Mouse (Mus musculus) forebrain, postnatal 0 days (tissue): ENCODE measurements around the gene C5ar2. TPM values are rescaled to one million over a fixed set of nuclear protein-coding genes. Genes with fewer than 3 reads are reported as not detected.
"Not testable (repeated sequence)": the region's sequence is repeated elsewhere in the genome, so short reads cannot be mapped to it uniquely, and the experiment has no call there.

Experiments used
- ATAC-seq: fragments of 200-750 bp; cut with Nextera tagmentation; 2 replicates; pipeline ENCODE4 v1.8.0; 2017; ENCODE audit warnings: mild to moderate bottlenecking, moderate library complexity
- DNase-seq: peaks from one replicate; pipeline ENCODE4 v3.0.0-alpha.2; 2015
- H3K27ac ChIP-seq: fragments of 300-500 bp; sonication (generic); 2 replicates; pipeline ENCODE4 v1.5.1; 2014; ENCODE audit warnings: low read depth, mild to moderate bottlenecking, antibody characterized with exemption, low read length, moderate library complexity, mixed read lengths
- H3K27me3 ChIP-seq: fragments of 300-500 bp; sonication (generic); 2 replicates; pipeline ENCODE4 v1.6.1; 2014; ENCODE audit warnings: mild to moderate bottlenecking, low read length, mixed read lengths; ENCODE audit not compliant: insufficient read depth
- H3K36me3 ChIP-seq: fragments of 300-500 bp; sonication (generic); 2 replicates; pipeline ENCODE4 v1.6.1; 2014; ENCODE audit warnings: mild to moderate bottlenecking, moderate library complexity; ENCODE audit not compliant: insufficient read depth
- H3K4me1 ChIP-seq: fragments of 300-500 bp; sonication (generic); 2 replicates; pipeline ENCODE4 v1.6.1; 2014; ENCODE audit warnings: antibody characterized with exemption; ENCODE audit not compliant: insufficient read depth
- H3K4me2 ChIP-seq: fragments of 300-500 bp; sonication (generic); 2 replicates; pipeline ENCODE4 v1.6.1; 2014; ENCODE audit warnings: low read depth, mild to moderate bottlenecking, moderate library complexity
- H3K4me3 ChIP-seq: fragments of 300-500 bp; sonication (generic); 2 replicates; pipeline ENCODE4 v1.5.1; 2014; ENCODE audit warnings: low read depth, low read length, mixed read lengths
- H3K9ac ChIP-seq: fragments of 300-500 bp; sonication (generic); 2 replicates; pipeline ENCODE4 v1.6.1; 2014; ENCODE audit warnings: mild to moderate bottlenecking
- H3K9me3 ChIP-seq: fragments of 300-500 bp; sonication (generic); 2 replicates; pipeline ENCODE4 v1.6.1; 2016; ENCODE audit warnings: low read length
- CTCF ChIP-seq: sonication (generic); IDR thresholded peaks from 2 replicates; pipeline ENCODE4 v1.5.1; 2016; ENCODE audit warnings: antibody characterized with exemption, control low read depth, low read depth
- WGBS: fragments of 180-500 bp; shearing (Covaris S2); extraction: QIAGEN DNeasy Blood & Tissue Kit; methylation state at CpG from one replicate; pipeline ENCODE4 v1.1.7; 2014; 5-methylcytosine and 5-hydroxymethylcytosine counted together
- polyA plus RNA-seq: library from polyadenylated mRNA; unstranded; fragments of >200 nt; fragmentation: Nextera tagmentation; extraction: Ambion mirVana; gene quantifications from 2 replicates; pipeline ENCODE4 v1.2.1, GENCODE M21; 2015
- total RNA-seq: library from RNA; depleted of rRNA; stranded (reverse); fragments of >200 nt; gene quantifications from 2 replicates; pipeline ENCODE4 v1.2.3, GENCODE M21; 2014

C5ar2 gene
- total and polyA plus RNA-seq, 2 experiments from 2014 or later = 0.14 to 0.17 TPM

- no peak for TF ChIP-seq CTCF
- Histone ChIP-seq H3K4me3 (no peak overlapping the region), H3K9me3 (no peaks in the 10 kb centered on the region), H3K4me1 (no peaks in the 10 kb centered on the region), H3K27ac (no peak overlapping the region), H3K9ac (no peak overlapping the region), H3K36me3 (no peaks in the 10 kb centered on the region), H3K27me3 (no peaks in the 10 kb centered on the region), H3K4me2 (no peak overlapping the region)
- WGBS = 92% methylated on average over 11 of the region's 11 CpGs
- no peak for DNase-seq
- ATAC-seq = no peak
Observed at GRCm38 (mm10) chr7:16257830-16258229, 13.9 kb upstream of the C5ar2 start.

GRCm38 (mm10) chr7:16255963-16256362, 12.0 kb upstream of the C5ar2 start:
- not testable (repeated sequence) for H3K36me3 ChIP-seq, H3K27ac ChIP-seq, H3K4me3 ChIP-seq, H3K27me3 ChIP-seq, H3K4me1 ChIP-seq, H3K9me3 ChIP-seq, DNase-seq, H3K9ac ChIP-seq, H3K4me2 ChIP-seq, ATAC-seq
- WGBS = 85% methylated on average over 4 of the region's 4 CpGs

GRCm38 (mm10) chr7:16254195-16254594, 10.2 kb upstream of the C5ar2 start:
- TF ChIP-seq CTCF = no peak
- no peaks in the 10 kb centered on the region for H3K27me3 ChIP-seq
- no peak overlapping the region for H3K4me3 ChIP-seq
- WGBS = 77% methylated on average over 4 of the region's 4 CpGs
- H3K27ac ChIP-seq = no peak overlapping the region
- H3K9me3 ChIP-seq = no peaks in the 10 kb centered on the region
- DNase-seq (no peak), ATAC-seq (no peak)
- no peak overlapping the region for H3K9ac ChIP-seq
- no peaks in the 10 kb centered on the region for H3K4me1 ChIP-seq
- H3K4me2 ChIP-seq = no peak overlapping the region
- H3K36me3 ChIP-seq = no peaks in the 10 kb centered on the region

GRCm38 (mm10) chr7:16250687-16251086, 6.7 kb upstream of the C5ar2 start:
- DNase-seq = no peak

GRCm38 (mm10) chr7:16245958-16246357, 2.0 kb upstream of the C5ar2 start:
- H3K36me3 ChIP-seq = no peaks in the 10 kb centered on the region
- no peak for DNase-seq

More at GRCm38 (mm10) chr7:16250687-16251086, 6.7 kb upstream of the C5ar2 start:
- no peak for TF ChIP-seq CTCF
- 90% methylated on average over 5 of the region's 5 CpGs for WGBS
- Histone ChIP-seq H3K36me3 (no peaks in the 10 kb centered on the region), H3K27me3 (no peaks in the 10 kb centered on the region), H3K9ac (no peak overlapping the region), H3K4me1 (no peaks in the 10 kb centered on the region), H3K27ac (no peak overlapping the region), H3K9me3 (no peaks in the 10 kb centered on the region), H3K4me2 (no peak overlapping the region), H3K4me3 (no peak overlapping the region)
- no peak for ATAC-seq

GRCm38 (mm10) chr7:16242198-16242597, 1.8 kb downstream of the C5ar2 start:
- no peak for TF ChIP-seq CTCF
- WGBS = 85% methylated on average over 6 of the region's 6 CpGs
- Histone ChIP-seq H3K4me1 (no peaks in the 10 kb centered on the region), H3K4me3 (no peak overlapping the region), H3K27me3 (no peaks in the 10 kb centered on the region), H3K9ac (no peak overlapping the region), H3K4me2 (no peak overlapping the region), H3K9me3 (no peaks in the 10 kb centered on the region), H3K36me3 (no peaks in the 10 kb centered on the region), H3K27ac (no peak overlapping the region)
- ATAC-seq (no peak), DNase-seq (no peak)

More at GRCm38 (mm10) chr7:16245958-16246357, 2.0 kb upstream of the C5ar2 start:
- no peak overlapping the region for H3K27ac ChIP-seq
- no peaks in the 10 kb centered on the region for H3K9me3 ChIP-seq
- WGBS = 55% methylated on average over 2 of the region's 4 CpGs
- no peak overlapping the region for H3K4me3 ChIP-seq
- H3K4me2 ChIP-seq = no peak overlapping the region
- TF ChIP-seq CTCF = no peak
- no peaks in the 10 kb centered on the region for H3K4me1 ChIP-seq
- no peaks in the 10 kb centered on the region for H3K27me3 ChIP-seq
- no peak for ATAC-seq
- no peak overlapping the region for H3K9ac ChIP-seq

- 62% methylated on average over 11 of the region's 11 CpGs for WGBS
- Histone ChIP-seq H3K9ac (no peak overlapping the region), H3K36me3 (no peaks in the 10 kb centered on the region), H3K9me3 (no peaks in the 10 kb centered on the region), H3K4me2 (no peak overlapping the region), H3K4me3 (no peak overlapping the region), H3K27me3 (no peaks in the 10 kb centered on the region), H3K27ac (no peak overlapping the region), H3K4me1 (no peaks in the 10 kb centered on the region)
- no peak for ATAC-seq
- TF ChIP-seq CTCF = no peak
- no peak for DNase-seq
Observed at GRCm38 (mm10) chr7:16241787-16242186, 2.2 kb downstream of the C5ar2 start.

GRCm38 (mm10) chr7:16240978-16241303, 3.0 kb downstream of the C5ar2 start:
- H3K9me3 ChIP-seq = no peaks in the 10 kb centered on the region
- 91% methylated on average over 1 of the region's 1 CpGs for WGBS
- H3K4me2 ChIP-seq = no peak overlapping the region
- H3K27ac ChIP-seq = no peak overlapping the region
- DNase-seq = no peak
- no peaks in the 10 kb centered on the region for H3K36me3 ChIP-seq
- ATAC-seq = no peak
- no peaks in the 10 kb centered on the region for H3K4me1 ChIP-seq
- no peak overlapping the region for H3K4me3 ChIP-seq
- H3K9ac ChIP-seq = no peak overlapping the region
- no peaks in the 10 kb centered on the region for H3K27me3 ChIP-seq
- no peak for TF ChIP-seq CTCF
